9 mouse cellular contexts compared by ENCODE assay signal in genomic region chr5:33297164-33297563, GRCm38 (mm10). TPM values are rescaled to one million over a fixed set of nuclear protein-coding genes. Genes with fewer than 3 reads are reported as not detected.
DNase-seq lines count a peak whose midpoint lies in the region; TF ChIP-seq lines count a peak whose summit lies in the region.
"Had no signal": no experiment of that assay in that cellular context is flagged by ENCODE, and none has a peak within 500 bp of the region (broad histone marks: within the 10 kb centered on the region; RNA-seq: fewer than 3 reads in every experiment).

No protein-coding gene starts in this region.

- H3K27ac ChIP-seq in layer of hippocampus, adult 2 months = no peak overlapping the region
- H3K27ac ChIP-seq: hindbrain, embryonic 14.5 days had no signal

- DNase-seq in cerebellum, adult 18-20 months = peak; percentile 25 to 30
- no peak for DNase-seq in cerebellum, adult 11-12 months
- DNase-seq in layer of hippocampus, adult 2 months (ENCODE audit: low spot score in 2 of 2) = no peak
- DNase-seq in layer of hippocampus, postnatal 36 days = no peak
- DNase-seq in brain, embryonic 14.5 days (ENCODE audit: low read depth) = peak; percentile 30
- DNase-seq in naive thymus-derived CD4-positive, alpha-beta T cell, adult 2 months (ENCODE audit: low read depth) = peak; percentile 36
- DNase-seq in urinary bladder, postnatal 4 days (ENCODE audit: low spot score in 2 of 2) = no peak
- no peak for DNase-seq in testis, postnatal 10 days (ENCODE audit: low spot score)

- H3K4me3 ChIP-seq in layer of hippocampus, adult 2 months = no peak overlapping the region

- no peak for TF ChIP-seq POLR2A in brain, embryonic 14.5 days (IDR thresholded peaks at IDR 0.05; ENCODE audit: borderline replicate concordance, extremely low read depth, insufficient read depth, insufficient read length, poor library complexity, severe bottlenecking)

- peak; percentile 71 for TF ChIP-seq CTCF in layer of hippocampus, adult 2 months (conservative IDR thresholded peaks at IDR 0.05)
- TF ChIP-seq CTCF in brain, embryonic 14.5 days (IDR thresholded peaks at IDR 0.05; ENCODE audit: borderline replicate concordance, extremely low read depth, insufficient read depth, insufficient read length) = peak; percentile 50; the same call in 1 of the 2 replicates

RNA-seq across cellular contexts. Expression of gene Ctbp1, which starts 22.4 kb away (rescaled TPM):
- total RNA-seq in layer of hippocampus, adult 2 months (2021) = 100 to 1,000 TPM; 285 to 286 TPM
- 100 to 1,000 TPM; 276 to 303 TPM for total RNA-seq in layer of hippocampus, postnatal 36 days (2021)
- polyA plus RNA-seq in brain, embryonic 14.5 days (2012; rRNA removed) = 400 and 428 TPM in 2 replicates

RNA-seq across cellular contexts. Expression of gene Maea, which starts 38.1 kb away (rescaled TPM):
- 10 to 100 TPM; 93.7 to 97.5 TPM for total RNA-seq in layer of hippocampus, adult 2 months (2021)
- 10 to 100 TPM; 97.2 to 99.3 TPM for total RNA-seq in layer of hippocampus, postnatal 36 days (2021)
- polyA plus RNA-seq in brain, embryonic 14.5 days (2012; rRNA removed) = 171 and 187 TPM in 2 replicates

Comparison
In these comparisons a context has a peak if more than half of its experiments do, and no peak if none do; other contexts are left out.
1. DNase-seq: peak in cerebellum, adult 18-20 months (2 of 2), brain, embryonic 14.5 days (single experiment) and naive thymus-derived CD4-positive, alpha-beta T cell, adult 2 months (single experiment); none in cerebellum, adult 11-12 months (single experiment), layer of hippocampus, adult 2 months (0 of 2), layer of hippocampus, postnatal 36 days (0 of 2), urinary bladder, postnatal 4 days (0 of 2) and testis, postnatal 10 days (single experiment).